Mouse (Mus musculus): ENCODE results near the gene Oas1a.
"Not testable (repeated sequence)": the region's sequence is repeated elsewhere in the genome, so short reads cannot be mapped to it uniquely, and the experiment has no call there.

- TF ChIP-seq GATA1 (IDR thresholded peaks at IDR 0.05; ENCODE audit: borderline replicate concordance, low read length); FLI1 (IDR thresholded peaks at IDR 0.05; ENCODE audit: low read length): not testable (repeated sequence)
These were observed 17.2 kb upstream of the Oas1a start for GRCm38 (mm10) chr5:120924520-120924919.

Measured in megakaryocyte, embryonic 14.5 days (primary cell).